Mouse (Mus musculus) T-helper 2 cell (primary cell): ENCODE measurements around the gene Dyrk2.

Source experiments
- in situ Hi-C: fragments of 300-600 bp; cut with MboI, MseI; formaldehyde crosslinking; loops from one replicate; pipeline ENCODE4 v1.15.1; 2025; ENCODE audit warnings: high pct_unique_total_duplicates

The Dyrk2 gene

DNA sequence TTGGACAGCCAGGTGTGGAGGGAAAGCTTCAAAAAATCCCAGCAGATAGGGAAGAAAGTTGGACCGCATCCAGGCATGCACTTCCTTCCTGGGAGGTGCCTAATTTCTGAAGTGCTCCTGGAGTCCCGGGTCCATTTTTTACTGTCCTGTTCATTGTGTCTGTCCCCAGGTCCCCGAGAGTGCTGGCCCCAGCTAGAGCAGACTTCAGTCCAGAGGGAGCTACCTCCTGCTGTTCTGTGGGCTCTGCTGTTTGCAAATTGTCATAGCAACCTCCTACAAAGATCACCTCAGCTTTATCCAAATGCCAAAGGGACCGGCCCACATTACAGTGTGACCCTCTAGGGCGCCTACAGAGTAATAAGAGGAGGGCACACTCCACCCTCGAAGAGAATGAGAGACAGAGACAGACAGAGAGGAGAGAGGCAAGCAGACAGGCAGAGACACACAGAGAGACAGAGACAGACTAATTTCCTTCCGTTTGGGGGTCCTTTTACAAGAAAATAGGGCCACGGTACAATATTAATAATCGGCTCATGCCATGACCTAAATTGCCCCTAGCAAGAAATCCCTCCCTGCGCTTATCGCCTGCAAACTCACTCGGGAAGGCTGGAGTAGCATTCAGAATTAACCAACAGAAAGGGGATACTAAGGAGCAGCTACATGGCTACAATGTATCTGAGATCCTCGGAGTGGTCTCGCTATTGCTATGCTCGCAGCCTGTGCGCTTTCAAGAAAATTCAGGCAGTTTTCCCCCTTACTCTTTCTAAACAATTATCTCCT is at the start of gene Dyrk2:
Gene Dyrk2 (minus strand): TSS at position 9 of the 780 bp plus-strand sequence.
- in situ Hi-C loops = loop anchor here (5.0 to 25.0 kb wide), 3 partner anchors 367 to 1796 kb away; partner anchors contain the start of genes Irak3 and Tmbim4

- in situ Hi-C loops = no loop called here
These were observed 32.6 kb upstream of the Dyrk2 start for GRCm38 (mm10) chr10:118902625-118903024.

DNA sequence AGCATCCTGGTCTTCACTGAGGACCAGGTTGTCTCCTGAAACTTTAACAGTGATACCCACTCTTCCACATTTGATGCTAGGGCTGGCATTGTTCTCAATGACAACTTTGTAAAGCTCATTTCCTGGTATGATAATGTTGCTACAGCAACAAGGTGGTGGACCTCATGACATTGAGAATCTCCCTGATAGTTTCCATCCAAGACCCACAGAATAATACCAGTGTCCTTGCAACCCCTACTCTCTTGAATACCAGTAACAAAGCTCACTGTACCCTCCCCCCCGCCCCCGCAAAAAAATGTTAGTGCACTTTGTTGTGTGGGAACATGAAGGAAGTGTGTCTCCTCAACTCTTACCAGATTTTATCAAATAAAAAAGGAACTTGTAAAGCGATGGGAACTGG is 23.6 kb upstream of the Dyrk2 start:
- in situ Hi-C loops = no loop called here

- in situ Hi-C loops = no loop called here
These were observed 14.1 kb upstream of the Dyrk2 start for GRCm38 (mm10) chr10:118884126-118884525.

DNA sequence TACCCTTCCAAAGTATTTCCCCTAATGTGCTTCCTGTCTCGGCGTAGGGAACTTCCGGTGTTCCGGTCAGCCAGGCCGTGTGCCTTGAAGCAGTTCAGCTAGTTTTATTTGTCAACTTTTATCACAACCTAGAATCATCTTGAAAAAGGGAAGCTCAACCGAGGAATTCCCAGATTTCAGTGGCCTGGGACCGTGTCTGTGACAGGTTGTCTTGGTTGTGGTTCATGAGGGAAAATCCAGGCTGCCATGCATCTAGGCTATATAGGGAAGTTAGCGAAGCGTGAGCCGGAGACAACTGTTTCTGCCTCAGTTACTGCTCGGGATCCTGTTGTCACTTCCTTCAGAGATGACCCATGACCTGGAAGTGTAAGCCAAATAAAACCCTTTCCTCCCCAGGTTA is 13.3 kb upstream of the Dyrk2 start:
- in situ Hi-C loops = no loop called here

GRCm38 (mm10) chr10:118882258-118882885 is 12.4 kb upstream of the Dyrk2 start:
- in situ Hi-C loops = no loop called here

DNA sequence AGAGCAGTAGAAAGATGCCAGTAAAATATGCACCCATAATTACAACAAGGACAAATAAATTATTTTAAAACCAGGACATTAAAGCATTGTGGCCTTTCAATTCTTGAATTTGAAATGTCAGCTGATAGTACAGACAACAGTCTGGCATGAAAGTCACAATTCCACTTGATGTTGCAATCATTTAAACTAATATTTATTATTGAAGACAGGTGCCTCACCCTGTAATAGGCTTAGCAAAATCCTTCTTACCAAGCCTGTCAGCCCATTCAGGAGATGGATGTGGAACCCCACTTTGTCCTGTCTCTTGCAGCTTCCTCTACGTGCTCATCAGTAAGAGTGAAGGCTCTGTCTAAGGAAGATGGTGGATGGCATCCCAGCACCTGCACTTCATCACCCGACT is 10.8 kb upstream of the Dyrk2 start:
- in situ Hi-C loops = no loop called here

- in situ Hi-C loops = loop anchor here (5.0 to 25.0 kb wide), 3 partner anchors 365 to 1797 kb away; partner anchors contain the start of genes Irak3 and Tmbim4
These were observed 2.2 kb upstream of the Dyrk2 start for GRCm38 (mm10) chr10:118872196-118872595.

GRCm38 (mm10) chr10:118869591-118870001 is 413 bp downstream of the Dyrk2 start:
- in situ Hi-C loops = loop anchor here (5.0 to 25.0 kb wide), 3 partner anchors 368 to 1795 kb away; partner anchors contain the start of genes Irak3 and Tmbim4

- in situ Hi-C loops = loop anchor here (25.0 kb wide), 1 partner anchor 1343 kb away; the partner anchor contains the start of genes Irak3 and Tmbim4
These were observed 1.1 kb downstream of the Dyrk2 start for GRCm38 (mm10) chr10:118868601-118869590.

DNA sequence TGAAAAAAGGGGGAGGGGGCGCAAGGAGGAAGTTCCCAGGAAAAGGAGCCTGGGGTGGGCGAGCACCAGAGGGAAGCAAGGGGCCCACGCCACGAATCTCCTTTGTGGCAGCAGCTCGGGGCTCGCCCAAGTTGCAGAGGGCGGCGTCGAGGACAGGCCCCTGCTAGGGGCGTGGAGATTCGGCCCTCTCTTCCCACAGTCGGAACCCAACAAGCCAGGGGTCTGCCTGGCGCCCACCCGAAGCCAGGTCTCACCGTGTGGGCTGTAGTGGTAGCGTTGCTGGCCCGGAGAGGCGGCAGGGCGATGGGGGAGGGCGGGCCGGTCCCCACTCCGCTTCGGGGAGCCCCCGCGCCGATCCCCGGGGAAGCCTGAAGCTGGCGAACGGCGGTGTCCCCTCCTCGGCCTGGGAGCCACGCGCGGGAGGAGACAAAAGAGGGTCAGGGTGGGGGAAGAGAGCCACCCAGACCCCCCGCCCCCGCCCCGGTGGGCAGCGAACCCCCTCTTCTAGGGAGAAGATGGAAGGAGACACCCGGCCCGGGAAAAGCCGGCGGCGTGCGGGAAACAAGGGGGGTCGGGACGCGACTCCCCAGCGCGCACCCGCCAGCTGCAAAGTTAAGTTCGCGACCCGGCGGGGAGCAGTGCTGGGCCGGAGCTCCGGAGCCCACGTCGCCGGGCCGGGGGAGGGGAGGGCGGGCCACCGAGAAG is 2.0 kb downstream of the Dyrk2 start:
- in situ Hi-C loops = loop anchor here (25.0 kb wide), 1 partner anchor 1344 kb away; the partner anchor contains the start of genes Irak3 and Tmbim4

DNA sequence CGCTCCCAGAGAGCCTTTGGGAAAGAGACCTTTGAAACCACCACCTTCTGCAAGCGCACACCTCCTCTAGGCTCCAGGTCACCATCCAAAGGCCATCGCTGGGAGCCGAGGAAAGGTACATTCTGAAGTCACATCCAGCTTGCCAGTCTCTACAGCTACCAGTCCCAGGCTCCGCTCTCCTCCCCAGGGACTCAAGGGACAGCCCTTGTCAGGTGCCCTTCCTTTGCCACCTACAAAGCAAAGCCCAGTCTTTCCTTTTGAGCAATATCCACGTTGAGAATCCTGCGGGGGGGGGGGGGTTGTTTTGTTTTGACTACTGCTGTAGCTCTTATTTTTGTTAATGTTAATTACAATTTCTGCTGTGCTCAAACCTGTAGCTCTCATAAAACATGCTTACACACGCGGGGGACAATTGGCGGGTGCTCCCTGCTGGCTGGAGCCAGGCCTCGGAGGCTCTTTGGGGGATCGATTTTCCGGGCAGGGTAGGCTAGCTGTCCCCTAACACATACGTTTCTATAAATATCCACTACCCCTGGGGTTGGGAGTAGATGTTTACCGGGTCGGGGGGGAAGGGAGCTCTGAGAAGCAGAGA is 2.6 kb downstream of the Dyrk2 start:
- in situ Hi-C loops = loop anchor here (25.0 kb wide), 1 partner anchor 1345 kb away; the partner anchor contains the start of genes Irak3 and Tmbim4

DNA sequence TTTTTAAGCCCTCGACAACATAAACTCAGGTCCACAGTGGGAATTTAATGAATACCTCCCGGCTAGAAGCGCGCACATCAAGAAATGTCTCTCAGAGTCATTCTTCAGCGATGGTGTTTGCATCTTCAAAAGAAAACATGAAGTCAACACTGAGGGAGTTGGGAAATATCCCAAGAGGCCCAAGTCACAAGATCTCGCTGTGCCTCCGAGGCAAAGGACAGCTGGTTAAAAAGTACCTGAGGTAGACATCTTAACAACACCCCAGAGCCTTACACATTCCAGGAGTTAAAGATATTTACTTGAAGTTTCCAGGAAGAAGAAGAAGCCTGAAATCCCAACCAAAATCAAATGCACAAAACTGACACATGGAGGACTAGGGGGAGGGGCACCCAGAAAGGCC is 5.0 kb downstream of the Dyrk2 start:
- in situ Hi-C loops = loop anchor here (25.0 kb wide), 1 partner anchor 1347 kb away; the partner anchor contains the start of genes Irak3 and Tmbim4

DNA sequence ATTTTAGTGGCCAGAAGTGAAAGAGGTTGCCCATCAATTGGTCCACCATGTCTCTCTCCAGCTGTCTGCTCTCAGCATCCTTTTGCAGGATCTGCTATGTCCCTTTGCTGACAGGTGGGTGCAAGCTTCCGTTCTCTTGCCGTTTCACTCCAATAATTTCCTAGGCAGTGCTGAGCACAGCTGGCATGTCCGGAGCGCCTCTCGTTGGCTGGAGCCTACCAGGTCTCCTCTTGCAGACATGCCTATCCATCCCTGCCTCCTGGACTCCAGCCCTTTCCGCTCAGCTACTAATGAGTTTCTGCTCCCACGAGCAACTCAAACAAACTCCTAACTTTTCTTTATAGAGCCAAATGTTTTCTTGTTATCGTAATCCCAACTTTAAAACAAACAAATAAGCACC is 6.4 kb downstream of the Dyrk2 start:
- in situ Hi-C loops = loop anchor here (25.0 kb wide), 1 partner anchor 1349 kb away; the partner anchor contains the start of genes Irak3 and Tmbim4

DNA sequence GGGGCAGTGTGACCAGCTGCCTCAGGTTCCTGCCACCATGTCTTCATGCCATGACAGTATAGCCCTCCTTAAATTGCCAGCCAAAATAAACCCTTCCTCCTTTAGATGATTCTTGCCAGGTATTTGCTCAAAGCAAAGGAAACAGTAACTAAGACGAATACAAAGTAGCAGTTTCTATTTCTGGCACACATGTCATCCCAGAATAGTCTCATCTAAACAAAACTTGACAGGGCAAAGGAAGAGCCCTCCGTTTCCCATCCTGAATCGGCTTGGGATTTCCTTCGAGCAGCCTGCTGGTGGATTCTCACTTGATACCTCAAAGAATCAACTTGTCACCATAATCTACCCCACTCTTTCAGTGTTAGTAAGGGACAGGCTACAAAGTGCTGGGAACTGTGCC is 7.8 kb downstream of the Dyrk2 start:
- in situ Hi-C loops = loop anchor here (25.0 kb wide), 1 partner anchor 1350 kb away; the partner anchor contains the start of genes Irak3 and Tmbim4

GRCm38 (mm10) chr10:118861234-118862025 is 8.6 kb downstream of the Dyrk2 start:
- in situ Hi-C loops = loop anchor here (25.0 kb wide), 1 partner anchor 1351 kb away; the partner anchor contains the start of genes Irak3 and Tmbim4

DNA sequence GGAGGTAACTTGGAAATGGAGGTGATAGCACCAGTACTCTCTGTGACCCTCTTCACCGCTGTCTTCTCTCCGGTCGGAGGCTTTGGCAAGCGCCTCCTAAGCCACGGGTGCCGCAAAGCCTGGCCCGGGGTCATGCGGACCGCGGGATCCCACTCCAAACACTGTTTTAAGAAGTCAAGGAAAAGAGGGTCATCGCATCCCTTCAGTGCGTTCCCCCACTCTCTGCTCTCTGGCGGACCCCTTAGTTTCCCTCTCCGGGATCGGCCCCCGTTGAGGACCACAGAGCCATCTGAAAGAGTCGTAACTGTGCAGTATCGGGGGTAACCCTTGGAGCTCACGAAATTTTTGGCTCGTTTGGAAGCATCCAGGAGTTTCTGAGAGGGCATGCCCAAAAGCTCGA is 10.4 kb downstream of the Dyrk2 start:
- in situ Hi-C loops = loop anchor here (25.0 kb wide), 1 partner anchor 1353 kb away; the partner anchor contains the start of genes Irak3 and Tmbim4

- in situ Hi-C loops = loop anchor here (25.0 kb wide), 1 partner anchor 1358 kb away; the partner anchor contains the start of genes Irak3 and Tmbim4
These were observed 15.4 kb downstream of the Dyrk2 start for GRCm38 (mm10) chr10:118854641-118855040.

GRCm38 (mm10) chr10:118852554-118852953 is 17.5 kb downstream of the Dyrk2 start:
- in situ Hi-C loops = loop anchor here (25.0 kb wide), 1 partner anchor 1360 kb away; the partner anchor contains the start of genes Irak3 and Tmbim4
